Mouse (Mus musculus): ENCODE data around the gene Cacng6. TPM values are rescaled to one million over a fixed set of nuclear protein-coding genes. Genes with fewer than 3 reads are reported as not detected.

The Cacng6 gene
- total RNA-seq, 1 experiment from 2014 or later: not detected

DNA sequence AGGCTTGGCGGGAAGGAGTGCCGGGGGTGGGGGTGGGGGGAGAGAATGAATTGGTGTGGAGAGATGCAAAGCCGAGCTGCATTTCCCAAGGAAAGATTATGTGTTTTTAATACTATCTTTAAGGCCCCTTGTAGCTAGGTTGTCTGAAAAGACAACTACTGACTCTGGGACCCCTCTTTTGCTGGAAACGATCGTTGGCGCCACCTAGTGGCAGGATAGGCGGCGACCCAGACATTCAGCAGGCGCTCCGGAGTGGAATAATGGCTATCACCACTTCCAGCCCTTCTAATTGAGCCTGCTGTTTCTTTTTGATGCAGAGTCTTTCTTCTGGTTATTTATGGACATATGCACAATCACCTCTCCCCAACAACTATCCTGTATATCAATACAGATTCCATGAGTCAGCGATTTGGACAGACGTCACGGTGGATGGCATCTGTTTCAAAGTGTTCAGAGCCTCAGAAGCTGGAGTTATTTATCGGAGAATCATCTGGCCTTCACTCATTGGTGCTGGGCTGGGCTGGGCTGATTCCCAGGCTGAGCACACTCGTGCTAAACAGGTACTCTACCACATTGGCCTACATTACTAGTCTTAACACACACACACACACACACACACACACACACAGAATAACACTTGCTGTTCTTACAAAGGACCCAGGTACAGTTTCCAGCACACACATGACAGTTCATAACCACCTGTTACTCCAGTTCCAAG is 24.9 kb downstream of the Cacng6 start:
- ATAC-seq (replicated peaks in 1 of 2; ENCODE audit: insufficient read depth in 1 of 2, low FRiP score in 2 of 2, low TSS enrichment in 1 of 2, low read depth in 1 of 2, poor library complexity in 2 of 2, severe bottlenecking in 2 of 2): peak in 1 of 2 experiments; percentile 56; a peak in 1 of 4 replicates

DNA sequence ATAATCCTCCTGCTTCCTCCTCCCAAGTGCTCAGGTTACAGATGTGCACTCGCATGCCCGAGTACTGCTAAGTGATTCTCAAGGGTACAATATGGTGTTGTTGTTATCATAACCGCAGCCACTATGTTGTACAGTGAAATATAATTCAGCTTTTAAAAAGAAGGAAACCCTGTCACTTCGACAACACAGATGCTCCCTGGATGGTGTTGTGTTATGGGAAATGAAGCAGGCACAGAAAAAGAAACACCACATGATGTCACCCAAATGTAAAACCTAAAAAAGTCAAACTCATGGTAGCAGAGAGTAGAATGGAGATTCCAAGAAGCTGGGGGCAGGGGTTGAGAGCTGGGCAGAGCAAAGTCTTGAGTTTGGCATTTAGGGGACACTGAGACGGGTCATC is 26.7 kb downstream of the Cacng6 start:
- ATAC-seq (replicated peaks in 1 of 2; ENCODE audit: insufficient read depth in 1 of 2, low FRiP score in 2 of 2, low TSS enrichment in 1 of 2, low read depth in 1 of 2, poor library complexity in 2 of 2, severe bottlenecking in 2 of 2): no peak

DNA sequence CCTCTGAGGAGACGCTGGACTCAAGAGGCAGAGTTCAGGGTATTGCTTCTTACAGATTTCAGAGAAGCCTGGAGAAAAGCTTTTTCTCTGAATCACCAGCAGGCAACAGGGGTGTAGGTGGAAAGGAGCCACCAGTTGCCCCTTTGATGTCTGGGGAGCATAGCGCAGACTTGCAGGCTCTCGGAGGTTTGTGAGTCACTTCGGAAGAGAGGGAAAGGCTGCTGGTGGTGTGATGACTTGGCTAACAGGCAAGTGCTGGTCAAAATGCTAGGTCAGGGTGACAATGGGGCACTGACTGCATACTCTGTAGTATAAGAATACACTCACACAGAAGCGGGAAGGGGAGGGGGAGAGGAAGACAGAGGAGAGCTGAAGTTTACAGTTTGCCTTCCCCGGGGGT is 27.2 kb downstream of the Cacng6 start:
- ATAC-seq (replicated peaks in 1 of 2; ENCODE audit: insufficient read depth in 1 of 2, low FRiP score in 2 of 2, low TSS enrichment in 1 of 2, low read depth in 1 of 2, poor library complexity in 2 of 2, severe bottlenecking in 2 of 2): no peak

DNA sequence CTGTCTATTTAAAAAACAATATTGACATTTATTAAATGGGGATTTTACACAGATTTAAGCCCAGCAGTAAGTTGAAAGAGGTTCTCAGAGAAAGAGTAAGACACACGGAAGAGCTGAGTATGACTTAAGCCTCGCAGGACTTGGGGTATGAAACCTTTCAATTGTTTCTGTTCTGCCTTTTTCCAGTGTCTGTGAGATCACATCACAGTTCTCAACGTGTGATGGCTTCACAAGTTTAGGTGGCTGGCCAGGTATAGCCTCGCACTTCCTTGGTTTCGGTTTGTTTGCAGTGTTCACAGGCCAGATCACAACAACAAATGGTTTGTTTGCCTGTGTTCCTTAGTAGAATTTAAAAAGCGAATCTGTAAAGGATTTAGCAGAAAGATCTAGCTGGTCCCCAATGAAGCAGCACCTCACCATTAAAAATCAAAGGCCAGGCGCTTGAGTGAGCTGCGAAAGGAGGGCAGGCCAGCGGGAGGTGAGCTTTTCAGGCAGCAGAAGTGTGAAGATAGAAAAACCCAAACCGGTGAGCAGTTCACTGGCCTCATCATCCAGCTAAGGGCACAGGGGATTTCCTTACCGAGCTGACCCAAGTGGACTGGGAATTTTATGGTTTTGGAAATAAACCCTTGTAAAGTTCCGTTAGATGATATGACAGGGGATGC is 29.0 kb downstream of the Cacng6 start:
- ATAC-seq (replicated peaks in 1 of 2; ENCODE audit: insufficient read depth in 1 of 2, low FRiP score in 2 of 2, low TSS enrichment in 1 of 2, low read depth in 1 of 2, poor library complexity in 2 of 2, severe bottlenecking in 2 of 2): no peak

DNA sequence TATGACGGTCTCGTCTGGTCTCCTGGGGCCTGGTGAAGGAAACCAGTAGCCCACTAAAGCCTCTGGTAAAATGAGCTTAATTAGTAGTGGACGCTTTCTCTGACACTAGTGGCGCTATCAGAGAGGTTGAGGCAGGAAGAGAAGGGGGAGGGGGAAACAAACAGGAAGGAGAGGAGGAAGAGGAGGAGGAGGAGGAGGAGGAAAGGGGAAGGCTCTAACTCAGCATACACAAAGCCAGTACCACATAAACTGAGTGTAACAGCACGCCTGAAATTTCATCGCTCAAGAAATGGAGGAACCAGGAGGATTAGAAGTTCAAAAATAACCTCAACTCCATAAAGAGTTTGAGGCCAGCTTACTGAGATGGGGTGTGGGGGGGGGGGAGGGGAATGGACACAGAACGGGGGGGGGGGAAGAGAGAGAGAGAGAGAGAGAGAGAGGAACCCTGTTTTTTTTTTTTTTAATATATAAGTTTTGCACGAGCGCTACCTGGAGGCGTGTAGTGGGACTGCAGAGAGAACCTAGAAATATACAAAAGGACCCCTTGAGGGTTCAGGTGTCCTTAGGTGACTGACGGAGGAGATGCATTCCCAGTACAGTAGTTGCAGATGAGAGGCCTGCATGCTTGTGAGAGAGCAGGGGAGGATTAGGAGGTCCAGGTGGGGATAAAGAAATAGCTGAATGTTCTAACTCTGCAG is 29.6 kb downstream of the Cacng6 start:
- ATAC-seq (replicated peaks in 1 of 2; ENCODE audit: insufficient read depth in 1 of 2, low FRiP score in 2 of 2, low TSS enrichment in 1 of 2, low read depth in 1 of 2, poor library complexity in 2 of 2, severe bottlenecking in 2 of 2): no peak

DNA sequence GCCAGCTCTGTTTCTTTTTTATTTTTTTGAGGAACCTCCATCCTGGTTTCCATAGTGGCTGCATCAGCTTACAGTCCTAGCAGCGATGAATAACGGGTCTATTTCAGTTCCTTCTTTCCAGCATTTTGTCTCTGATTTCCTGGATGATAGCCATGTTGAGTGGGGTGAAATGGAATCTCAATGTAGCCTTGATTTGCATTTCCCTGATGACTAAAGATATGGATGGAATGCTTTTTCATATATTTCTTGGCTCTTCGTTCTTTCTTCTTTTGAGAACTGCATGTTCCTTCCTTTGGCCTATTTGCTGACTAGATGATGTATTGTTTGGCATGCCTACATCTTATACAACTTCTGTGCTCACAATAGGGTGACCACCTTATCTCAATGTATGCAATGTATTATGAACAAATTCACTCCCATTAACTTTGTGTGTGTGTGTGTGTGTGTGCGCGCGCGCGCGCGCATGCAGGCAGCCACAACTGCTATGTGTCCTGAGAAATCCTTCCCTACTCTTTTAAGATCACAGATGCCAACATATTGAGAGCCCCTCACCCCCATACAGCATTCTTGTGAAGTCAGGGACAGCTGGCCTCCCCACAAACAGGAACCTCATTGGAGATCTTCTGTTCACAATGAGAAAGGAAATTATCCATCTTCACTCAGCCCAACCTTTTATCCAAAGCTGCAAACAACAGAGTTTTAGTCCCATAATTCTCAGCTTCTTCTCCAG is 33.3 kb downstream of the Cacng6 start:
- ATAC-seq (replicated peaks in 1 of 2; ENCODE audit: insufficient read depth in 1 of 2, low FRiP score in 2 of 2, low TSS enrichment in 1 of 2, low read depth in 1 of 2, poor library complexity in 2 of 2, severe bottlenecking in 2 of 2): no peak

DNA sequence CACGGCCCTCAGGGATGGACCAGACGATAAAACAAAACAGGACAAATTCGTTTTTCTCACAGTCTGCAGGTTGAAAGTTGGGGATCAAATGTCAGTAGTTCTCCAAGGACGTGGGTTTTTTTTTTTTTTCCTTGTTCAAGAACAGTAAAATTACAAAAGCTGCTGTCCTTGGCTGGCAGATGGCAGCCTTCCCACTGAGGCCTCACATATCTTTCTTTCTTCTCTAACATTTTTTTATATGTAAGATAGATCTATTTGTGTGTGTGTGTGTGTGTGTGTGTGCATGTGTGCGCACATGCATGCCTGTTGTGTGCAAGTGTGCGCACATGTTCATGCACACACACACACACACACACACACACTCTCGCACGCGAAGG is 33.8 kb downstream of the Cacng6 start:
- no peak for ATAC-seq (replicated peaks in 1 of 2; ENCODE audit: insufficient read depth in 1 of 2, low FRiP score in 2 of 2, low TSS enrichment in 1 of 2, low read depth in 1 of 2, poor library complexity in 2 of 2, severe bottlenecking in 2 of 2)

DNA sequence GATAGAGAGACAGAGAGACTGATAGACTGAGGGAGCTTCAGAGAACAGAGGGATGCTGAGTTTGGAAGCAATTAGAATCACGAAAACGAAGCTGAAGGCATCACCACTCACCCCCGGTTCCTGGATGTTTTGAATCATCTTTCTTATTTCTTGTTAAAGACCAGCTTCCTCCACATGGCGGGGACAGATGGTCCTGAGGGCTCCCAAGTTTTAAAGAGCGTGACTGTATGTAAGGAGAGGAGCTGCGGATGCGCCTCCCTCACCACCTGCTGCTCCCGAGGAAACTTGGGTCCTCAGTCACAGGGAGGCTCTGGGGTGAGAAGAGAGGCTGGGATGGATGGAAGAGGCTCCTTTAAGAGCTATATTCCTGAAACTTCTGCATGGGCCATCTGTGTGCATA is 36.3 kb downstream of the Cacng6 start:
- ATAC-seq (replicated peaks in 1 of 2; ENCODE audit: insufficient read depth in 1 of 2, low FRiP score in 2 of 2, low TSS enrichment in 1 of 2, low read depth in 1 of 2, poor library complexity in 2 of 2, severe bottlenecking in 2 of 2): no peak

DNA sequence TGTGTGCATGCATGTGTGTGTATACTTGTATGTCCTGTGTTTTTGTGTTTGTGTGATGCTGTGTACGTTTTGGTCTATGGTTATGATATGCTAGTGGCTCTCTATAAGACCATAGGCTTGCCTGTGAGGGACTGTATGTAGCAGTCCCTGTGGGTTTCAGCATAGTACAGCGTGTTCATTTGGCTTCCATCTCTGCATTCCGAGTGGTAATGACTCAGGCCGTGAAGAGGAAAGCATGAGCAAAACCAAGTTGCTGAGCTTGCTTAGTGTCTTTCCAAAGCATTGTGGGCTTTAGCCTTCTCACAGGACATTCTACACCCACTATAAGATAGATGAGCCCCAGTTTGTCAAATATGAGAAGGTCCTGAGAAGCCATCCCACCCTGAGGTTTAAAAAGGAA is 39.3 kb downstream of the Cacng6 start:
- no peak for ATAC-seq (replicated peaks in 1 of 2; ENCODE audit: insufficient read depth in 1 of 2, low FRiP score in 2 of 2, low TSS enrichment in 1 of 2, low read depth in 1 of 2, poor library complexity in 2 of 2, severe bottlenecking in 2 of 2)

DNA sequence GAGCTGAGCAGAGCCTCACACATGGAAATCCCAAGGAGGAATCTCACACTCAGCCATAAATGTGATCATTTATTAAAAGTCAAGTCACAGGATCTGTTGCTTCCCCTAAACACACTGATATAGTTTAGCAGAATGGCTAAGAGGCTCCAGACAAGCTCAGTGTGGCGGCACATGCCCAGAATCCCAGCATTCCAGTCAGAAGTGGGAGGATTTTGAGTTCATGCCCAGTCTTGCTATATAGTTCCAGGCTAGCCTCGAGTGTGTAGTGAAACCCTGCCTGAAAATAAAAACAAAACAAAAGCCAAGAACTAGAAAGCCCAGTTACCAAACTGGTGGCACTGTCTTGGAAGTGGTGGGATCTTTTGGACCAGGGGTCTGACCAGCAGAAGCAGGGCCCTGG is 44.6 kb downstream of the Cacng6 start:
- no peak for ATAC-seq (replicated peaks in 1 of 2; ENCODE audit: insufficient read depth in 1 of 2, low FRiP score in 2 of 2, low TSS enrichment in 1 of 2, low read depth in 1 of 2, poor library complexity in 2 of 2, severe bottlenecking in 2 of 2)

DNA sequence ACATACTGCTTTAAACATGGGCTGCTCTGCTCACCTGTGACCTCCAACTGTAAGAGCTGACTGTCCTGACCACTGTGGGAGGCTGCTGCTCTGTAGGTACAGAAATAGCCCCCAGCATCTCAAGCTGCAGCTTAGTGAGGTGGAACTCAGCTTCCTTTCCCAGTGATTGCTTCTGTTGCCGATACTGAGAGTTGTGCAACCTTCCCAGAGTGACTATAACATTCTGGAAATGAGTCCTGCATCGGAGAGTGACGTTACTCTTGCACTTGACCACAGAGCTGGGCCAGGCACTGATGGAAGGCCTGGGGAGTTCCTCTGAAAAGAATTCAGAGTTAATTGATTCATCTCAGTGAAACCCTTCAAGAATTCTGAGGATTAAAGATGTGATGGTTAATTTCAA is 48.8 kb downstream of the Cacng6 start:
- ATAC-seq (replicated peaks in 1 of 2; ENCODE audit: insufficient read depth in 1 of 2, low FRiP score in 2 of 2, low TSS enrichment in 1 of 2, low read depth in 1 of 2, poor library complexity in 2 of 2, severe bottlenecking in 2 of 2): no peak

DNA sequence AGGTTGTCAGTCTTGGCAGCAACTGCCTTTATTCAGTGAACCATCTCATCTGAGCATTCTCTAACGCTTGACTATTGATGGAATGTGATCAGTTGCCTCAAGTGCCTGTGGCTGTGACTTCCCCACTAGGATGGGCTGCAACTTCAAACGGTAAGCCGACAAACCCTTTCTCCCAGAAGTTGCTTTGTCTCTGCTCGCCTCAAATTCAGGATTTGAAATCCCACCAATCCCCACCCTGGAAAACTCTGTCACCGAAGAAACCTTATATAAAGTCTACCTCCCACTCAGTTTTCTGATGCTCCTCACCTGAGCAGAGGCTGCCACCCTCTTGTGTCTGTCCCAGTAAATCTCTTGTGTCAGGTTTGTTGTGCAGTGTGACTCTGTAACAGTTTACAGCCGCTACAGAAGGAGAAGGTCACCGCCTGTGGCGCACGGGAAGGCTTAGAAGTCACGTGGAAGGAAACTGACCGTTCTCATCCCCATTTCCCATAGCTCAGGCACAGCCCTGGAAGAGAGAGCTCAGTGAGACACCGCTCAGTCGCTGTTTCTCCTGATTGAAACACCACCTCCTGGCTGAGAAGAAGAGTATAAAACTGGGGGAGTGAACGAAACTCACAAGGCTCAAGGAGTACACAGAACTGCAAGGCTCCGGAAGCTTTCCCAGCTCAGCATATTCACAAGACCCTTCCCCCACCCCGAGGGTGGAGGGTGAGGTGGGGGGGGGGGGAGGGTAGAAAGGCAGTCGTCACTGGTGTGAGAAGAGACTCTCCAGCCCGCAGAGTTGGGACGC is 50.5 kb downstream of the Cacng6 start:
- no peak for ATAC-seq (replicated peaks in 1 of 2; ENCODE audit: insufficient read depth in 1 of 2, low FRiP score in 2 of 2, low TSS enrichment in 1 of 2, low read depth in 1 of 2, poor library complexity in 2 of 2, severe bottlenecking in 2 of 2)

DNA sequence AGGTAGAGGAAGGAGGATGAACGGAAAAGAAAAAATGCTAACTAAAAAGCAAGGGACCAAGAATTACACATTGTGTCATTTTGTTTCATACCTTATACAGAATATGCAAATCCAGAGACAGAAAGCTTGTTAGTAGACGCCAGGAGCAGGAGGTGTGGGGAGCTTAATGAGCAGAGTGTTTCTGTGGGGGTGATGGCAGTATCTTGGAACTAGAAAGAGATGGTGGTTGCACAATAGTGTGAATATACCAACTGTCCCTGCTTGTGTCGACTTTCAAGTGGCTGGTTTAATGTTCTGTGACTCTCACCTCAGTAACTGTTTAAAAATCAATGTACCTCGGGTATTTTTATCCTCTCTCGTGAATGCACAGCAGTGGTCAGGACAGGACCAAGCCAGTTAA is 52.7 kb downstream of the Cacng6 start:
- ATAC-seq (replicated peaks in 1 of 2; ENCODE audit: insufficient read depth in 1 of 2, low FRiP score in 2 of 2, low TSS enrichment in 1 of 2, low read depth in 1 of 2, poor library complexity in 2 of 2, severe bottlenecking in 2 of 2): no peak

DNA sequence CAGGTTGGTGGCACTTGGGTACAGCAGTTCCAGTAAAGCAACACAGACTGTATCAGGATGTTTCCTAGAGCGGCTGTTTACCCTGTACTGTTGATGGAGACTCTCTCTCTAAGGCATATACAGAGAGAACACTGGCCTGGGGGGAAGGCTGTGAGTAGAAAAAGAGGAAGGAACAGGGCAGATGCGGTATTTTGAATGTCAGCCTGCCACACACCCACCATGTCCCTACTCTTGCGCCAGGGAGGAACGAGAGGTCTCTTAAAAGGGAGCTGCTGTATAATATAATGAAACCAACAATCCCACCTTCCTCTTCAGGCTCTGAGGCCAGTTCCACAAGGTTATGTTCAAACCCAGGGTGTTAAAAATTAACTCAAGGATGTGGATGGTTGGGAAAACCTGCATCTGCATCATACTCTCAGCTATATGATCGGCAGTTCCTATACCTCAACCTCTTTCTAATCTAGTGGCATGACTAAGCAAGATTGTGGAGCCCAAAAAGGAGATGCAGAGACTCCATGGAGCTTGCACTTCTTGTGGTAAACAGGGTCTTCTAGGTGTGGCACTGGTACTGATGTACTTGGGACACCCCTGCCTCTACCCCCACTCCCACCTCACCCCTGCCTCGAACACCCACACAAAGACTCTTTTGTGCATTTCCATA is 58.1 kb downstream of the Cacng6 start:
- peak; percentile 90 to 93 for ATAC-seq (replicated peaks in 1 of 2; ENCODE audit: insufficient read depth in 1 of 2, low FRiP score in 2 of 2, low TSS enrichment in 1 of 2, low read depth in 1 of 2, poor library complexity in 2 of 2, severe bottlenecking in 2 of 2)

All from hematopoietic stem cell, adult 5-6 weeks (primary cell).